Mouse (Mus musculus) spleen, adult 2 months (tissue): ENCODE results near the gene Txndc5. TPM values are rescaled to one million over a fixed set of nuclear protein-coding genes. Genes with fewer than 3 reads are reported as not detected.

Source experiments
- DNase-seq, 2 experiments: peaks; one replicate each; pipeline versions ENCODE4 v3.0.0 to v3.0.0-alpha.2; 2012 to 2021; ENCODE audit warnings: low spot score in 2 of 2, low read depth in 1 of 2
- H3K27ac ChIP-seq: fragments of 200-500 bp; 2 replicates; pipeline ENCODE4 v1.5.1; 2012; ENCODE audit warnings: low read length, inconsistent platforms; ENCODE audit not compliant: insufficient read depth
- H3K27me3 ChIP-seq: fragments of 200-500 bp; 2 replicates; pipeline ENCODE4 v1.6.1; 2012; ENCODE audit warnings: mild to moderate bottlenecking, moderate library complexity, low read length, inconsistent platforms; ENCODE audit not compliant: control insufficient read depth, insufficient read depth
- H3K36me3 ChIP-seq: fragments of 200-500 bp; 2 replicates; pipeline ENCODE4 v1.6.1; 2012; ENCODE audit warnings: mild to moderate bottlenecking, low read length, inconsistent platforms; ENCODE audit not compliant: control insufficient read depth, insufficient read depth
- H3K4me1 ChIP-seq: fragments of 200-500 bp; 2 replicates; pipeline ENCODE4 v1.6.1; 2011; ENCODE audit warnings: inconsistent platforms; ENCODE audit not compliant: control insufficient read depth, insufficient read depth, insufficient read length
- H3K4me3 ChIP-seq: fragments of 200-500 bp; 2 replicates; pipeline ENCODE4 v1.5.1; 2011; ENCODE audit warnings: mild to moderate bottlenecking, inconsistent platforms; ENCODE audit not compliant: insufficient read depth, insufficient read length; ENCODE audit errors: extremely low read depth
- CTCF ChIP-seq: fragments of 200-500 bp; IDR thresholded peaks from 2 replicates; pipeline ENCODE4 v1.5.1; 2011; ENCODE audit warnings: mild to moderate bottlenecking, inconsistent platforms; ENCODE audit not compliant: insufficient read depth, insufficient read length, insufficient replicate concordance; ENCODE audit errors: extremely low read depth
- POLR2A ChIP-seq: fragments of 200-500 bp; IDR thresholded peaks from 2 replicates; pipeline ENCODE4 v1.6.1; 2011; ENCODE audit warnings: low read depth, low read length, inconsistent platforms
- whole genome bisulfite sequencing: fragments of 180-500 bp; shearing (Covaris S2); methylation state at CpG from one replicate; pipeline ENCODE4 v1.1.7; 2018; 5-methylcytosine and 5-hydroxymethylcytosine counted together
- polyA plus RNA-seq: library from polyadenylated mRNA; depleted of rRNA; stranded (reverse); fragments of >200 nt; gene quantifications from 2 replicates; pipeline ENCODE4 v1.2.3, GENCODE M21; 2012

The Txndc5 gene
- polyA plus RNA-seq, 1 experiment: 88.0 TPM

DNA sequence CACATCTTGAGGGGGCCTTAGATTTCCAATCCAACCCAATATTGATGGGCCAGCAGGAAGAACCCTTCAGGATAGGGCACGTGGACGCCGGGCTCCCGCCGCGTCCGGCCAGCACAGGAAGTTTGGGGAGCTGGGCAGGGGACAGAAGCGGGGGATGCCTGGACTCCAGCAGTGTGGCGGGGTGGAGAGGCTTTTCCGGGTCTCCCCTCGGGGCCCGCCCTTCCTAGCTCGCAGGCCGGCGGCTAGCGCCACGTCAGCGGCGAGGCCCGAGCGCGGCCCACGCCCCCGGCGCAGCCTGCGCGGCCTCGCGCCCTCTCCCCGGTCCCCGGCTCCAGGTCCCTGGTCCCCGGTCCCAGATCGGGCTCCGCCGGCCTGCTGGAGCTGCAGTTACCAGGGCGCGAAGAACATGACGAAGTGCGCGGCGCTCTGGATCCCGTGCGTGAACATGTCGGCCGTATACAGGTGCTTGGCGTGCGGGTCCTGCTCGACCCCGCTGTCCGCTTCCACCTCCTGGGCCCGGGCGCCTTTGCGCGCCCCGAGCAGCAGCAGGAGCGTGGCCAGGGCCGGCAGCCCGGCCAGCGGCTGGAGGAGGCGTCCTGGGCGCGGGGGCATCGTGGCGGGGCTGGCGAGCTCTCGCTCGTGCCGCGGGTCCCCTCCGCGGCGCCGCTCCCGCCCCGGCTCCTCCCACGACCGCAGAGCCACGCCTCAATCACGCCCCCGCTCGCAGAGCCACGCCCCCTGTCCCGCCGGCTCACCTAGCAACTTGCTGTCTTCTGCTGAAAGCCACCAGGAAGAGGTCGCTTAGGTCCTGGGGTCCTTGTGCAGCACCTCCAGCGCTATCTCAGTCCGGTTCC is 600 bp downstream of the Txndc5 start:
- H3K36me3 ChIP-seq: no peaks in the 10 kb centered on the region
- no peak; the same call in 1 of the 2 replicates for TF ChIP-seq POLR2A
- TF ChIP-seq CTCF: no peak
- H3K4me3 ChIP-seq: peak overlapping the region; percentile 87
- peak; percentile 59 to 92 for DNase-seq
- peaks cover 8% of the 10 kb centered on the region; the same call in 1 of the 2 replicates for H3K4me1 ChIP-seq
- peak overlapping the region; percentile 77 for H3K27ac ChIP-seq
- no peaks in the 10 kb centered on the region for H3K27me3 ChIP-seq
- WGBS: under 1% methylated on average over 82 of the region's 87 CpGs

DNA sequence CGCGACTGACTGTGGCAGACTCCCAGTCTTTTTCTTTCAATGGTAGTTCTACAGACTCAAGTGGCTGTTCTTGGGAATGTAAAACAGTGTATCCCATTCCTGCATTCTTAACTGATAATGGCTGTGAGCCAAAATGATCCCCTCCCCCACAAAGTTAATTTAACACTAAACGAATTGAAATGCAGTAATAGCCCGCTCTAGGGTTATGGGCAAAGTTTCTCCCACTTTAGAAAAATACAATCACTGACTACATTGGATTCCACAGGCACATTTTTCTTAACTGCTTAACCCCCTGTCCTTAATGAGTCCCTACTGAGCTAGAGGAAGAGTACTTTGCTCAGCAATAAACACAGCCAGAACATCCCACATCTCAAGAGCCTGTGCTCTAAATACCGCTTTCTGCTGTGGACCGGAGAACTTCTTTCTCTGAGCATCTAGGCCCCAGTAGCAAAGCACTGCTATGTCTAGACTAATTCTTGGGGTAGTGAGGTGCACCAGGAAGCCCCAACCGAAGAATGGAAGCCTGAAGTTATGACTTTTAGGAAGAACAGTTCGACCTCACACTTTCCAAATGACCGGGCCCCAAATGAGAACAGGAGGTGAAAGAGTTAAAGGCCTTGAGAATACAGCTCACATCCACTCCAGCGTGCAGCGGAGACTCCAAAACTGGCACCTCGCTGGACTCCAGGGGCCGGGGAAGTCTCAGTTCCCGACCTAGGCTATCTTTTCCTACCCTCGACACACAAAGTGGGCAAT is 1.4 kb downstream of the Txndc5 start:
- Histone ChIP-seq H3K4me1 (peaks cover 7% of the 10 kb centered on the region; the same call in 1 of the 2 replicates), H3K27ac (peak overlapping the region; percentile 77), H3K4me3 (peak overlapping the region; percentile 87), H3K36me3 (peaks cover 6% of the 10 kb centered on the region; the same call in 1 of the 2 replicates), H3K27me3 (no peaks in the 10 kb centered on the region)
- no peak for DNase-seq
- 22% methylated on average over 15 of the region's 15 CpGs for WGBS
- TF ChIP-seq CTCF: no peak
- TF ChIP-seq POLR2A: no peak

GRCm38 (mm10) chr13:38526116-38526515 is 2.5 kb downstream of the Txndc5 start:
- 0 out of 2 replicates have a peak overlapping the region, but pooled peaks have one; percentile 6 for H3K4me3 ChIP-seq
- WGBS: 83% methylated on average over 2 of the region's 2 CpGs
- H3K36me3 ChIP-seq: peaks cover 12% of the 10 kb centered on the region
- 0 out of 2 replicates have a peak, but pooled peaks cover 3% of the 10 kb centered on the region for H3K4me1 ChIP-seq
- no peak overlapping the region for H3K27ac ChIP-seq
- TF ChIP-seq CTCF (no peak), POLR2A (no peak)
- no peak for DNase-seq
- H3K27me3 ChIP-seq: no peaks in the 10 kb centered on the region

GRCm38 (mm10) chr13:38525261-38525660 is 3.4 kb downstream of the Txndc5 start:
- no peak overlapping the region for H3K27ac ChIP-seq
- TF ChIP-seq CTCF: no peak
- no peak for TF ChIP-seq POLR2A
- 99% methylated on average over 3 of the region's 3 CpGs for WGBS
- H3K4me1 ChIP-seq: no peaks in the 10 kb centered on the region
- H3K36me3 ChIP-seq: peaks cover 14% of the 10 kb centered on the region
- no peak overlapping the region for H3K4me3 ChIP-seq
- DNase-seq: no peak
- H3K27me3 ChIP-seq: no peaks in the 10 kb centered on the region

GRCm38 (mm10) chr13:38523231-38523630 is 5.4 kb downstream of the Txndc5 start:
- TF ChIP-seq POLR2A: no peak
- TF ChIP-seq CTCF: no peak
- no peaks in the 10 kb centered on the region for H3K4me1 ChIP-seq
- no peak overlapping the region for H3K27ac ChIP-seq
- no peak overlapping the region for H3K4me3 ChIP-seq
- WGBS: 87% methylated on average over 11 of the region's 11 CpGs
- no peaks in the 10 kb centered on the region for H3K27me3 ChIP-seq
- DNase-seq: no peak
- H3K36me3 ChIP-seq: peaks cover 24% of the 10 kb centered on the region

GRCm38 (mm10) chr13:38522056-38522654 is 6.5 kb downstream of the Txndc5 start:
- DNase-seq: no peak
- 73% methylated on average over 4 of the region's 4 CpGs for WGBS
- H3K4me3 ChIP-seq: no peak overlapping the region
- no peaks in the 10 kb centered on the region for H3K27me3 ChIP-seq
- peaks cover 32% of the 10 kb centered on the region for H3K36me3 ChIP-seq
- no peak overlapping the region for H3K27ac ChIP-seq
- no peaks in the 10 kb centered on the region for H3K4me1 ChIP-seq
- no peak for TF ChIP-seq POLR2A
- TF ChIP-seq CTCF: no peak
